ENCODE assay signal across 8 mouse cellular contexts in the genomic region with DNA sequence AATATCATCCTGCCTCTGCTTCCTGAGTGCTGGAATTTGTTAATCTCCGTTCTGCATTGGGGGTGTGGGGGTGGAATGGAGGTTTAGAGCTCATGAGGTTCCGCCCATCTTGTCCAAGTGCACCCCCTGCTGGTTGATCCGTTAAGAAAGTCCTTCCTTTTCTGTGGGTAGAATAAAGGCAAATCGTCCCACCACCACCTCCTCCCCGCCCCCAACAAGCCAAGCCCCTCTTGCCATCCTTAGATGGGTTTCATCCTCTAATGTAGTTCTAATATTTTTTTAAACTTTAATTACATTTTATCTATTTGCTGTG. TPM values are rescaled to one million over a fixed set of nuclear protein-coding genes. Genes with fewer than 3 reads are reported as not detected.
A peak's percentile ranks its signal among the peaks of the same experiment; 100 is the strongest.
DNase-seq lines count a peak whose midpoint lies in the region; ATAC-seq and TF ChIP-seq lines count a peak whose summit lies in the region.

No protein-coding gene starts in this region.

- H3K9me3 ChIP-seq in midbrain, embryonic 11.5 days (ENCODE audit: control insufficient read depth, low read length) = no peaks in the 10 kb centered on the region
- H3K9me3 ChIP-seq in midbrain, embryonic 15.5 days = no peaks in the 10 kb centered on the region
- H3K9me3 ChIP-seq in liver, postnatal 0 days (ENCODE audit: low read length) = no peaks in the 10 kb centered on the region

- 7% methylated on average over 5 of the region's 5 CpGs for WGBS in midbrain, embryonic 11.5 days
- 10% methylated on average over 5 of the region's 5 CpGs for WGBS in midbrain, embryonic 15.5 days
- 9% methylated on average over 5 of the region's 5 CpGs for WGBS in liver, postnatal 0 days (ENCODE audit: insufficient replicate concordance)

- H3K4me3 ChIP-seq in midbrain, embryonic 11.5 days (ENCODE audit: low read depth, low read length) = no peak overlapping the region
- H3K4me3 ChIP-seq in midbrain, embryonic 15.5 days = no peak overlapping the region
- H3K4me3 ChIP-seq in liver, postnatal 0 days (ENCODE audit: low read depth, low read length) = no peak overlapping the region

- no peaks in the 10 kb centered on the region for H3K4me1 ChIP-seq in midbrain, embryonic 11.5 days (ENCODE audit: control insufficient read depth, insufficient read depth, low read length)
- H3K4me1 ChIP-seq in midbrain, embryonic 15.5 days = peaks cover 4% of the 10 kb centered on the region; the same call in 1 of the 2 replicates
- no peaks in the 10 kb centered on the region for H3K4me1 ChIP-seq in liver, postnatal 0 days (ENCODE audit: insufficient read depth)

- no peaks in the 10 kb centered on the region for H3K36me3 ChIP-seq in midbrain, embryonic 11.5 days (ENCODE audit: control insufficient read depth, insufficient read depth, low read length)
- no peaks in the 10 kb centered on the region for H3K36me3 ChIP-seq in midbrain, embryonic 15.5 days (replicated peaks)
- H3K36me3 ChIP-seq in liver, postnatal 0 days (replicated peaks; ENCODE audit: insufficient read depth, low read length) = peaks cover 2% of the 10 kb centered on the region

- no peak overlapping the region for H3K27ac ChIP-seq in midbrain, embryonic 11.5 days (ENCODE audit: low read depth, low read length)
- H3K27ac ChIP-seq in midbrain, embryonic 15.5 days = no peak overlapping the region
- H3K27ac ChIP-seq in liver, postnatal 0 days (ENCODE audit: low read depth) = no peak overlapping the region

- TF ChIP-seq POLR2A in brain, embryonic 14.5 days (IDR thresholded peaks at IDR 0.05; ENCODE audit: borderline replicate concordance, extremely low read depth, insufficient read depth, insufficient read length, poor library complexity, severe bottlenecking) = no peak

- H3K9ac ChIP-seq in midbrain, embryonic 11.5 days (ENCODE audit: low read length) = no peak overlapping the region
- H3K9ac ChIP-seq in midbrain, embryonic 15.5 days = no peak overlapping the region
- H3K9ac ChIP-seq in liver, postnatal 0 days (replicated peaks) = no peak overlapping the region

- H3K4me2 ChIP-seq in midbrain, embryonic 11.5 days = no peak overlapping the region
- H3K4me2 ChIP-seq in midbrain, embryonic 15.5 days = no peak overlapping the region
- H3K4me2 ChIP-seq in liver, postnatal 0 days (ENCODE audit: low read depth, low read length) = 0 out of 2 replicates have a peak overlapping the region, but pooled peaks have one; percentile 11

- no peak for TF ChIP-seq EP300 in liver, postnatal 0 days (IDR thresholded peaks at IDR 0.05; ENCODE audit: low read depth)

- no peak; the same call in 1 of the 2 replicates for ATAC-seq in midbrain, embryonic 11.5 days (ENCODE audit: low FRiP score)
- no peak for ATAC-seq in midbrain, embryonic 15.5 days (replicated peaks)
- 0 out of 2 replicates have a peak, but pooled peaks have one; percentile 35 for ATAC-seq in liver, postnatal 0 days

- peak; percentile 46 to 85 for DNase-seq in adrenal gland, adult (ENCODE audit: inconsistent age in 2 of 2, low spot score in 1 of 2)
- no peak for DNase-seq in adrenal gland, adult 8-10 months
- DNase-seq in midbrain, embryonic 11.5 days (ENCODE audit: low spot score, missing footprints) = peak; percentile 92
- peak; percentile 74 for DNase-seq in brain, embryonic 14.5 days (ENCODE audit: low read depth)
- peak; percentile 53 for DNase-seq in gastrocnemius, postnatal 14 days
- DNase-seq in liver, postnatal 0 days = peak; percentile 79
- DNase-seq in spleen, adult 12 weeks (ENCODE audit: low spot score) = peak; percentile 33

- peak; percentile 62; the same call in 1 of the 2 replicates for TF ChIP-seq CTCF in brain, embryonic 14.5 days (IDR thresholded peaks at IDR 0.05; ENCODE audit: borderline replicate concordance, extremely low read depth, insufficient read depth, insufficient read length)
- TF ChIP-seq CTCF in liver, postnatal 0 days (IDR thresholded peaks at IDR 0.05; ENCODE audit: low read depth) = peak; percentile 80

- intact Hi-C loops in gastrocnemius, postnatal 14 days (cut with DNase I; ENCODE audit: low total_unique reads) = loop anchor here (5.0 kb wide), 1 partner anchor 141 kb away; no protein-coding TSS in a partner anchor

- no peaks in the 10 kb centered on the region for H3K27me3 ChIP-seq in midbrain, embryonic 11.5 days (ENCODE audit: control insufficient read depth, insufficient read depth, low read length)
- no peaks in the 10 kb centered on the region for H3K27me3 ChIP-seq in midbrain, embryonic 15.5 days (replicated peaks)
- no peaks in the 10 kb centered on the region for H3K27me3 ChIP-seq in liver, postnatal 0 days (ENCODE audit: insufficient read depth, low read length)

RNA-seq across cellular contexts. Expression of gene 4930550C14Rik, which starts 3.8 kb away (rescaled TPM):
- total RNA-seq in adrenal gland, adult 8-10 months (2022) = 1 to 10 TPM; 1.4 to 4.8 (median 2.7) TPM
- 0.30 and 0.34 TPM in 2 replicates for polyA plus RNA-seq in midbrain, embryonic 11.5 days (2014; fragmentation: Nextera tagmentation; extraction: Ambion mirVana)
- polyA plus RNA-seq in midbrain, embryonic 15.5 days (2015; fragmentation: Nextera tagmentation; extraction: Ambion mirVana) = 0.13 and 0.28 TPM in 2 replicates
- 0.09 and 0.25 TPM in 2 replicates for polyA plus RNA-seq in brain, embryonic 14.5 days (2012; rRNA removed)
- under 1 TPM in 1 of 2 experiments, not detected in 1; 0.21 TPM for total RNA-seq in gastrocnemius, postnatal 14 days (2021)
- polyA plus RNA-seq in liver, postnatal 0 days (2015; fragmentation: Nextera tagmentation; extraction: Ambion mirVana) = 0.78 and 0.89 TPM in 2 replicates

RNA-seq across cellular contexts. Expression of gene Kdelc2, which starts 14.5 kb away (rescaled TPM):
- 10 to 100 TPM in 3 of 4 experiments, 1 to 10 TPM in 1; 9.7 to 13.6 (median 10.5) TPM for total RNA-seq in adrenal gland, adult 8-10 months (2022)
- 11.0 and 12.9 TPM in 2 replicates for polyA plus RNA-seq in midbrain, embryonic 11.5 days (2014; fragmentation: Nextera tagmentation; extraction: Ambion mirVana)
- polyA plus RNA-seq in midbrain, embryonic 15.5 days (2015; fragmentation: Nextera tagmentation; extraction: Ambion mirVana) = 5.8 and 6.6 TPM in 2 replicates
- polyA plus RNA-seq in brain, embryonic 14.5 days (2012; rRNA removed) = 1.4 and 3.0 TPM in 2 replicates
- total RNA-seq in gastrocnemius, postnatal 14 days (2021) = 10 to 100 TPM in 1 of 2 experiments, 1 to 10 TPM in 1; 7.3 to 10.1 TPM
- polyA plus RNA-seq in liver, postnatal 0 days (2015; fragmentation: Nextera tagmentation; extraction: Ambion mirVana) = 2.6 and 2.7 TPM in 2 replicates
